Mouse (Mus musculus) cerebellum, adult 9-10 months (tissue): ENCODE measurements around the gene Dirc2.

ENCODE experiments used
- DNase-seq: peaks from one replicate; pipeline ENCODE4 v3.0.0; 2022

Gene Dirc2

GRCm38 (mm10) chr16:35677511-35678113, 91.5 kb downstream of the Dirc2 start:
- DNase-seq: no peak

GRCm38 (mm10) chr16:35664847-35665246, 104.3 kb downstream of the Dirc2 start:
- no peak for DNase-seq

- no peak for DNase-seq
Observed at GRCm38 (mm10) chr16:35663831-35664414, 105.2 kb downstream of the Dirc2 start.

- no peak for DNase-seq
Observed at GRCm38 (mm10) chr16:35660222-35660621, 108.9 kb downstream of the Dirc2 start.

GRCm38 (mm10) chr16:35653951-35654350, 115.2 kb downstream of the Dirc2 start:
- DNase-seq: no peak

GRCm38 (mm10) chr16:35652706-35653105, 116.5 kb downstream of the Dirc2 start:
- peak; percentile 77 for DNase-seq

GRCm38 (mm10) chr16:35652206-35652605, 117.0 kb downstream of the Dirc2 start:
- DNase-seq: peak; percentile 94

- no peak for DNase-seq
Observed at GRCm38 (mm10) chr16:35648862-35649261, 120.3 kb downstream of the Dirc2 start.
